Mouse (Mus musculus) heart, postnatal 0 days (tissue): Measurements from ENCODE around the gene Primpol. TPM values are rescaled to one million over a fixed set of nuclear protein-coding genes. Genes with fewer than 3 reads are reported as not detected.
"Not testable (repeated sequence)": the region's sequence is repeated elsewhere in the genome, so short reads cannot be mapped to it uniquely, and the experiment has no call there.

Source experiments
- ATAC-seq: fragments of 200-750 bp; cut with Nextera tagmentation; 2 replicates; pipeline ENCODE4 v1.8.0; 2017; ENCODE audit warnings: low read depth, moderate number of reproducible peaks, moderate library complexity; ENCODE audit not compliant: insufficient read depth
- DNase-seq: peaks from one replicate; pipeline ENCODE4 v3.0.0-alpha.2; 2016; ENCODE audit warnings: low spot score
- H3K27ac ChIP-seq: fragments of 300-500 bp; sonication (generic); 2 replicates; pipeline ENCODE4 v1.5.1; 2014; ENCODE audit warnings: low read depth, mild to moderate bottlenecking
- H3K27me3 ChIP-seq: fragments of 300-500 bp; sonication (generic); 2 replicates; pipeline ENCODE4 v1.6.1; 2014; ENCODE audit warnings: low read length, mixed read lengths; ENCODE audit not compliant: control insufficient read depth, insufficient read depth
- H3K36me3 ChIP-seq: fragments of 300-500 bp; sonication (generic); replicated peaks from 2 replicates; pipeline ENCODE4 v1.6.1; 2014; ENCODE audit warnings: low read length, mixed read lengths; ENCODE audit not compliant: control insufficient read depth, insufficient read depth
- H3K4me1 ChIP-seq: fragments of 300-500 bp; sonication (generic); 2 replicates; pipeline ENCODE4 v1.6.1; 2014; ENCODE audit warnings: antibody characterized with exemption; ENCODE audit not compliant: control insufficient read depth, insufficient read depth
- H3K4me2 ChIP-seq: fragments of 300-500 bp; sonication (generic); 2 replicates; pipeline ENCODE4 v1.6.1; 2014; ENCODE audit warnings: low read depth, mild to moderate bottlenecking, low read length, moderate library complexity
- H3K4me3 ChIP-seq: fragments of 300-500 bp; sonication (generic); 2 replicates; pipeline ENCODE4 v1.5.1; 2014; ENCODE audit warnings: low read depth, low read length
- H3K9ac ChIP-seq: fragments of 300-500 bp; sonication (generic); replicated peaks from 2 replicates; pipeline ENCODE4 v1.6.1; 2014; ENCODE audit warnings: low read depth, low read length, mixed read lengths
- H3K9me3 ChIP-seq: fragments of 300-500 bp; sonication (generic); replicated peaks from 2 replicates; pipeline ENCODE4 v1.6.1; 2016; ENCODE audit warnings: low read length; ENCODE audit not compliant: control insufficient read depth
- CTCF ChIP-seq: IDR thresholded peaks from 2 replicates; pipeline ENCODE4 v1.5.1; 2016; ENCODE audit warnings: antibody characterized with exemption, control low read depth, low read depth
- EP300 ChIP-seq: IDR thresholded peaks from 2 replicates; pipeline ENCODE4 v1.6.1; 2016; ENCODE audit warnings: antibody characterized with exemption, low read depth
- WGBS: fragments of 180-500 bp; shearing (Covaris S2); extraction: QIAGEN DNeasy Blood & Tissue Kit; methylation state at CpG from one replicate; pipeline ENCODE4 v1.1.7; 2014; 5-methylcytosine and 5-hydroxymethylcytosine counted together
- polyA plus RNA-seq: library from polyadenylated mRNA; unstranded; fragments of >200 nt; fragmentation: Nextera tagmentation; extraction: Ambion mirVana; gene quantifications from 2 replicates; pipeline ENCODE4 v1.2.1, GENCODE M21; 2015
- total RNA-seq: library from RNA; depleted of rRNA; stranded (reverse); fragments of >200 nt; gene quantifications from 2 replicates; pipeline ENCODE4 v1.2.3, GENCODE M21; 2014; ENCODE audit warnings: low replicate concordance

Primpol gene
- total and polyA plus RNA-seq, 2 experiments from 2014 or later, result 2.9 to 3.4 TPM

- no peak overlapping the region for H3K4me2 ChIP-seq
- H3K27ac ChIP-seq, result no peak overlapping the region
- H3K4me3 ChIP-seq, result no peak overlapping the region
- TF ChIP-seq CTCF, result no peak
- TF ChIP-seq EP300, result no peak
- ATAC-seq (no peak), DNase-seq (no peak)
- H3K9me3 ChIP-seq, result no peaks in the 10 kb centered on the region
- peaks cover 12% of the 10 kb centered on the region; the same call in 1 of the 2 replicates for H3K36me3 ChIP-seq
- no peak overlapping the region for H3K9ac ChIP-seq
- WGBS, result 71% methylated on average over 3 of the region's 3 CpGs
- no peaks in the 10 kb centered on the region for H3K27me3 ChIP-seq
- H3K4me1 ChIP-seq, result no peaks in the 10 kb centered on the region
These were observed 31.4 kb downstream of the Primpol start for GRCm38 (mm10) chr8:46585576-46585975.

- not testable (repeated sequence) for H3K4me1 ChIP-seq, H3K27ac ChIP-seq, H3K4me3 ChIP-seq, H3K9me3 ChIP-seq, DNase-seq, ATAC-seq, H3K9ac ChIP-seq, H3K4me2 ChIP-seq, H3K27me3 ChIP-seq
- H3K36me3 ChIP-seq, result peaks cover 18% of the 10 kb centered on the region
- WGBS, result 73% methylated on average over 4 of the region's 4 CpGs
These were observed 32.7 kb downstream of the Primpol start for GRCm38 (mm10) chr8:46584328-46584727.

GRCm38 (mm10) chr8:46578794-46579193 lies 38.2 kb downstream of the Primpol start:
- WGBS, result 86% methylated on average over 9 of the region's 9 CpGs
- Histone ChIP-seq H3K9ac (no peak overlapping the region), H3K36me3 (peaks cover 63% of the 10 kb centered on the region), H3K4me1 (no peaks in the 10 kb centered on the region), H3K4me2 (no peak overlapping the region), H3K9me3 (no peaks in the 10 kb centered on the region), H3K27ac (no peak overlapping the region), H3K27me3 (no peaks in the 10 kb centered on the region), H3K4me3 (no peak overlapping the region)
- TF ChIP-seq EP300 (no peak), CTCF (no peak)
- ATAC-seq (no peak), DNase-seq (no peak)

- H3K27me3 ChIP-seq, result no peaks in the 10 kb centered on the region
- no peak overlapping the region for H3K9ac ChIP-seq
- 88% methylated on average over 2 of the region's 2 CpGs for WGBS
- no peak overlapping the region for H3K4me3 ChIP-seq
- no peak overlapping the region for H3K4me2 ChIP-seq
- H3K4me1 ChIP-seq, result no peaks in the 10 kb centered on the region
- ATAC-seq (no peak), DNase-seq (no peak)
- peaks cover 45% of the 10 kb centered on the region for H3K36me3 ChIP-seq
- no peak overlapping the region for H3K27ac ChIP-seq
- TF ChIP-seq EP300, result no peak
- TF ChIP-seq CTCF, result no peak
- no peaks in the 10 kb centered on the region for H3K9me3 ChIP-seq
These were observed 43.0 kb downstream of the Primpol start for GRCm38 (mm10) chr8:46573964-46574363.

GRCm38 (mm10) chr8:46573446-46573845 lies 43.6 kb downstream of the Primpol start:
- H3K36me3 ChIP-seq, result peaks cover 40% of the 10 kb centered on the region
- ATAC-seq (no peak), DNase-seq (no peak)
- no peaks in the 10 kb centered on the region for H3K9me3 ChIP-seq
- no peaks in the 10 kb centered on the region for H3K4me1 ChIP-seq
- H3K27ac ChIP-seq, result no peak overlapping the region
- TF ChIP-seq CTCF (no peak), EP300 (no peak)
- H3K9ac ChIP-seq, result no peak overlapping the region
- H3K27me3 ChIP-seq, result no peaks in the 10 kb centered on the region
- no peak overlapping the region for H3K4me2 ChIP-seq
- WGBS, result 94% methylated on average over 2 of the region's 2 CpGs
- no peak overlapping the region for H3K4me3 ChIP-seq

- no peak overlapping the region for H3K4me2 ChIP-seq
- no peak overlapping the region for H3K9ac ChIP-seq
- DNase-seq, result no peak
- H3K9me3 ChIP-seq, result no peaks in the 10 kb centered on the region
- H3K27me3 ChIP-seq, result no peaks in the 10 kb centered on the region
- H3K36me3 ChIP-seq, result peaks cover 21% of the 10 kb centered on the region
- H3K4me1 ChIP-seq, result no peaks in the 10 kb centered on the region
- WGBS, result 95% methylated on average over 9 of the region's 14 CpGs
- H3K4me3 ChIP-seq, result no peak overlapping the region
- ATAC-seq, result no peak
- H3K27ac ChIP-seq, result no peak overlapping the region
- TF ChIP-seq CTCF, result no peak
- no peak for TF ChIP-seq EP300
These were observed 46.3 kb downstream of the Primpol start for GRCm38 (mm10) chr8:46570673-46571072.
